Mouse (Mus musculus): Measurements from ENCODE around the gene Plk1.

- no peak for TF ChIP-seq CTCF (IDR thresholded peaks at IDR 0.05; ENCODE audit: low read depth, low read length)
- no peak for TF ChIP-seq POLR2A (IDR thresholded peaks at IDR 0.05; ENCODE audit: extremely low read depth, insufficient read depth, low read length)
Observed at GRCm38 (mm10) chr7:122167203-122167602, 8.0 kb downstream of the Plk1 start.

Measured in liver, adult 2 months (tissue).